Mouse (Mus musculus) ES-E14 (cell line): ENCODE results near the gene Sema6d.

Source experiments
- CHD2 ChIP-seq: IDR thresholded peaks from 2 replicates; pipeline ENCODE4 v1.6.1; 2014; ENCODE audit warnings: mild to moderate bottlenecking, low read depth, low read length, inconsistent platforms
- ZNF384 ChIP-seq: IDR thresholded peaks from 2 replicates; pipeline ENCODE4 v1.6.1; 2012; ENCODE audit warnings: low read depth, low read length, inconsistent platforms

GRCm38 (mm10) chr2:124418319-124418718, 328.6 kb downstream of the Sema6d start:
- TF ChIP-seq CHD2 (no peak), ZNF384 (no peak)
